Mouse (Mus musculus) midbrain, embryonic 14.5 days (tissue): Measurements from ENCODE around the gene Naaladl2. TPM values are rescaled to one million over a fixed set of nuclear protein-coding genes. Genes with fewer than 3 reads are reported as not detected.

Experiments
- ATAC-seq: fragments of 200-750 bp; cut with Nextera tagmentation; 2 replicates; pipeline ENCODE4 v1.8.0; 2017; ENCODE audit warnings: moderate number of reproducible peaks, moderate library complexity; ENCODE audit not compliant: low FRiP score, low TSS enrichment
- DNase-seq: peaks from one replicate; pipeline ENCODE4 v3.0.0-alpha.2; 2015
- H3K27ac ChIP-seq: fragments of 300-500 bp; sonication (generic); replicated peaks from 2 replicates; pipeline ENCODE4 v1.5.1; 2014; ENCODE audit warnings: mild to moderate bottlenecking, low read depth, low read length, moderate library complexity
- H3K27me3 ChIP-seq: fragments of 300-500 bp; sonication (generic); 2 replicates; pipeline ENCODE4 v1.6.1; 2014; ENCODE audit warnings: low read length, control low read depth, mixed read lengths; ENCODE audit not compliant: control insufficient read depth, insufficient read depth
- H3K36me3 ChIP-seq: fragments of 300-500 bp; sonication (generic); 2 replicates; pipeline ENCODE4 v1.6.1; 2014; ENCODE audit warnings: low read length, control low read depth; ENCODE audit not compliant: control insufficient read depth, insufficient read depth
- H3K4me1 ChIP-seq: fragments of 300-500 bp; sonication (generic); 2 replicates; pipeline ENCODE4 v1.6.1; 2014; ENCODE audit warnings: mild to moderate bottlenecking, antibody characterized with exemption, low read length, control low read depth; ENCODE audit not compliant: control insufficient read depth, insufficient read depth
- H3K4me2 ChIP-seq: fragments of 300-500 bp; sonication (generic); 2 replicates; pipeline ENCODE4 v1.6.1; 2014; ENCODE audit warnings: mild to moderate bottlenecking, low read length, moderate library complexity
- H3K4me3 ChIP-seq: fragments of 300-500 bp; sonication (generic); replicated peaks from 2 replicates; pipeline ENCODE4 v1.5.1; 2014; ENCODE audit warnings: low read depth, low read length
- H3K9ac ChIP-seq: fragments of 300-500 bp; sonication (generic); replicated peaks from 2 replicates; pipeline ENCODE4 v1.6.1; 2014; ENCODE audit warnings: mild to moderate bottlenecking, low read length, moderate library complexity
- H3K9me3 ChIP-seq: fragments of 300-500 bp; sonication (generic); 2 replicates; pipeline ENCODE4 v1.6.1; 2016; ENCODE audit warnings: low read length, control low read depth, mixed read lengths; ENCODE audit not compliant: control insufficient read depth
- WGBS: fragments of 180-500 bp; shearing (Covaris S2); extraction: QIAGEN DNeasy Blood & Tissue Kit; methylation state at CpG from one replicate; pipeline ENCODE4 v1.1.7; 2014; 5-methylcytosine and 5-hydroxymethylcytosine counted together
- polyA plus RNA-seq: library from polyadenylated mRNA; unstranded; fragments of >200 nt; fragmentation: Nextera tagmentation; extraction: Ambion mirVana; gene quantifications from 2 replicates; pipeline ENCODE4 v1.2.1, GENCODE M21; 2014

The Naaladl2 gene
- polyA plus RNA-seq, 1 experiment from 2014 or later, result 0.58 TPM

GRCm38 (mm10) chr3:24595447-24595846 is 548.6 kb downstream of the Naaladl2 start:
- no peak overlapping the region for H3K27ac ChIP-seq
- WGBS, result 82% methylated on average over 2 of the region's 2 CpGs

GRCm38 (mm10) chr3:24556617-24557016 is 587.4 kb downstream of the Naaladl2 start:
- Histone ChIP-seq H3K9ac (no peak overlapping the region), H3K27ac (no peak overlapping the region), H3K36me3 (no peaks in the 10 kb centered on the region), H3K4me2 (no peak overlapping the region), H3K4me3 (no peak overlapping the region), H3K27me3 (no peaks in the 10 kb centered on the region), H3K4me1 (no peaks in the 10 kb centered on the region), H3K9me3 (no peaks in the 10 kb centered on the region)
- ATAC-seq, result no peak
- no peak for DNase-seq
- WGBS, result 67% methylated on average over 1 of the region's 1 CpGs

More at GRCm38 (mm10) chr3:24595447-24595846, 548.6 kb downstream of the Naaladl2 start:
- no peak for DNase-seq
- Histone ChIP-seq H3K9me3 (no peaks in the 10 kb centered on the region), H3K36me3 (no peaks in the 10 kb centered on the region), H3K9ac (no peak overlapping the region), H3K4me1 (no peaks in the 10 kb centered on the region), H3K4me2 (no peak overlapping the region), H3K27me3 (no peaks in the 10 kb centered on the region), H3K4me3 (no peak overlapping the region)
- no peak for ATAC-seq

- no peak overlapping the region for H3K4me3 ChIP-seq
- H3K36me3 ChIP-seq, result no peaks in the 10 kb centered on the region
- no peak overlapping the region for H3K4me2 ChIP-seq
- DNase-seq (no peak), ATAC-seq (no peak)
- H3K4me1 ChIP-seq, result no peaks in the 10 kb centered on the region
- H3K27me3 ChIP-seq, result no peaks in the 10 kb centered on the region
- WGBS, result 88% methylated on average over 5 of the region's 5 CpGs
- no peak overlapping the region for H3K27ac ChIP-seq
- no peak overlapping the region for H3K9ac ChIP-seq
- H3K9me3 ChIP-seq, result no peaks in the 10 kb centered on the region
Observed at GRCm38 (mm10) chr3:24553701-24554100, 590.4 kb downstream of the Naaladl2 start.

- Histone ChIP-seq H3K27me3 (no peaks in the 10 kb centered on the region), H3K4me3 (no peak overlapping the region), H3K36me3 (no peaks in the 10 kb centered on the region), H3K27ac (no peak overlapping the region), H3K9ac (no peak overlapping the region), H3K4me2 (no peak overlapping the region), H3K4me1 (no peaks in the 10 kb centered on the region), H3K9me3 (no peaks in the 10 kb centered on the region)
- 74% methylated on average over 2 of the region's 2 CpGs for WGBS
- ATAC-seq, result no peak
- DNase-seq, result no peak
Observed at GRCm38 (mm10) chr3:24552631-24553030, 591.4 kb downstream of the Naaladl2 start.

GRCm38 (mm10) chr3:24533775-24534458 is 610.1 kb downstream of the Naaladl2 start:
- Histone ChIP-seq H3K4me3 (no peak overlapping the region), H3K4me2 (no peak overlapping the region), H3K27ac (no peak overlapping the region), H3K36me3 (no peaks in the 10 kb centered on the region), H3K27me3 (no peaks in the 10 kb centered on the region), H3K4me1 (no peaks in the 10 kb centered on the region), H3K9ac (no peak overlapping the region), H3K9me3 (no peaks in the 10 kb centered on the region)
- no peak for DNase-seq
- no peak for ATAC-seq
- 73% methylated on average over 3 of the region's 3 CpGs for WGBS

GRCm38 (mm10) chr3:24514918-24515317 is 629.1 kb downstream of the Naaladl2 start:
- Histone ChIP-seq H3K9me3 (no peaks in the 10 kb centered on the region), H3K4me2 (no peak overlapping the region), H3K36me3 (no peaks in the 10 kb centered on the region), H3K9ac (no peak overlapping the region), H3K4me3 (no peak overlapping the region), H3K27ac (no peak overlapping the region), H3K27me3 (no peaks in the 10 kb centered on the region), H3K4me1 (no peaks in the 10 kb centered on the region)
- ATAC-seq, result no peak
- no peak for DNase-seq
- WGBS, result 64% methylated on average over 1 of the region's 1 CpGs

- Histone ChIP-seq H3K4me3 (no peak overlapping the region), H3K27ac (no peak overlapping the region), H3K9me3 (no peaks in the 10 kb centered on the region), H3K9ac (no peak overlapping the region), H3K4me1 (no peaks in the 10 kb centered on the region), H3K27me3 (no peaks in the 10 kb centered on the region), H3K4me2 (no peak overlapping the region), H3K36me3 (no peaks in the 10 kb centered on the region)
- peak; percentile 12 for DNase-seq
- ATAC-seq, result no peak
- WGBS, result 60% methylated on average over 4 of the region's 4 CpGs
Observed at GRCm38 (mm10) chr3:24486456-24487112, 657.5 kb downstream of the Naaladl2 start.

GRCm38 (mm10) chr3:24463941-24464340 is 680.1 kb downstream of the Naaladl2 start:
- Histone ChIP-seq H3K36me3 (no peaks in the 10 kb centered on the region), H3K27me3 (no peaks in the 10 kb centered on the region), H3K27ac (no peak overlapping the region), H3K9me3 (no peaks in the 10 kb centered on the region), H3K4me3 (no peak overlapping the region), H3K4me2 (no peak overlapping the region), H3K4me1 (no peaks in the 10 kb centered on the region), H3K9ac (no peak overlapping the region)
- ATAC-seq (no peak), DNase-seq (no peak)
- 92% methylated on average over 4 of the region's 4 CpGs for WGBS

- 89% methylated on average over 6 of the region's 6 CpGs for WGBS
- no peaks in the 10 kb centered on the region for H3K9me3 ChIP-seq
- H3K4me1 ChIP-seq, result no peaks in the 10 kb centered on the region
- no peak overlapping the region for H3K9ac ChIP-seq
- no peak overlapping the region for H3K4me3 ChIP-seq
- no peak overlapping the region for H3K4me2 ChIP-seq
- no peak for DNase-seq
- no peak overlapping the region for H3K27ac ChIP-seq
- no peaks in the 10 kb centered on the region for H3K36me3 ChIP-seq
- no peak for ATAC-seq
- H3K27me3 ChIP-seq, result no peaks in the 10 kb centered on the region
Observed at GRCm38 (mm10) chr3:24440621-24441020, 703.4 kb downstream of the Naaladl2 start.
